Comparison of ENCODE assay signal across 8 mouse cellular contexts in genomic region chr2:4517553-4518125, GRCm38 (mm10).
A peak's percentile ranks its signal among the peaks of the same experiment; 100 is the strongest.
DNase-seq lines count a peak whose midpoint lies in the region; ATAC-seq and TF ChIP-seq lines count a peak whose summit lies in the region.

No protein-coding gene starts in this region.

- H3K9ac ChIP-seq in embryonic facial prominence, embryonic 12.5 days = no peak overlapping the region
- no peak overlapping the region for H3K9ac ChIP-seq in lung, postnatal 0 days (replicated peaks; ENCODE audit: low read depth)
- no peak overlapping the region for H3K9ac ChIP-seq in stomach, embryonic 14.5 days (replicated peaks; ENCODE audit: low read depth, low read length)

- no peak overlapping the region for H3K4me2 ChIP-seq in embryonic facial prominence, embryonic 12.5 days (replicated peaks)
- H3K4me2 ChIP-seq in lung, postnatal 0 days (replicated peaks; ENCODE audit: low read depth, low read length) = peak overlapping the region; percentile 17
- peak overlapping the region; percentile 7; the same call in 1 of the 2 replicates for H3K4me2 ChIP-seq in stomach, embryonic 14.5 days (replicated peaks; ENCODE audit: low read depth, low read length)

- no peak overlapping the region for H3K4me3 ChIP-seq in embryonic facial prominence, embryonic 12.5 days
- H3K4me3 ChIP-seq in heart, embryonic 10.5 days = no peak overlapping the region
- H3K4me3 ChIP-seq in kidney, adult 2 months (ENCODE audit: insufficient read depth, low read depth, low read length) = no peak overlapping the region
- no peak overlapping the region for H3K4me3 ChIP-seq in lung, postnatal 0 days (ENCODE audit: low read depth, low read length)
- no peak overlapping the region for H3K4me3 ChIP-seq in stomach, embryonic 14.5 days (ENCODE audit: low read depth, low read length)

- no peak for TF ChIP-seq POLR2A in kidney, adult 2 months (IDR thresholded peaks at IDR 0.05; ENCODE audit: low read depth, low read length)

- no peak for TF ChIP-seq EP300 in lung, postnatal 0 days (IDR thresholded peaks at IDR 0.05)

- peak; percentile 52 for DNase-seq in adrenal gland, postnatal 10 days
- peak; percentile 92 for DNase-seq in heart, embryonic 10.5 days (ENCODE audit: low spot score)
- peak; percentile 33 for DNase-seq in kidney, adult 2 months
- DNase-seq in lung, postnatal 0 days (ENCODE audit: low spot score) = peak; percentile 84
- no peak for DNase-seq in frontal cortex, postnatal 14 days (ENCODE audit: low spot score in 2 of 2)
- no peak for DNase-seq in natural killer cell, adult 2 months (ENCODE audit: low spot score in 2 of 2)

- 44% methylated on average over 7 of the region's 7 CpGs for WGBS in embryonic facial prominence, embryonic 12.5 days
- WGBS in heart, embryonic 10.5 days = 14% methylated on average over 7 of the region's 7 CpGs
- WGBS in kidney, adult 2 months = 36% methylated on average over 7 of the region's 7 CpGs
- WGBS in lung, postnatal 0 days = 14% methylated on average over 7 of the region's 7 CpGs
- WGBS in stomach, embryonic 14.5 days = 18% methylated on average over 7 of the region's 7 CpGs

- H3K27ac ChIP-seq in embryonic facial prominence, embryonic 12.5 days = peak overlapping the region; percentile 85
- peak overlapping the region; percentile 60 for H3K27ac ChIP-seq in heart, embryonic 10.5 days
- no peak overlapping the region for H3K27ac ChIP-seq in kidney, adult 2 months (ENCODE audit: insufficient read depth, low read depth, low read length)
- peak overlapping the region; percentile 57 for H3K27ac ChIP-seq in lung, postnatal 0 days (ENCODE audit: low read length)
- peak overlapping the region; percentile 86 for H3K27ac ChIP-seq in stomach, embryonic 14.5 days (ENCODE audit: low read length)

- no peaks in the 10 kb centered on the region for H3K9me3 ChIP-seq in embryonic facial prominence, embryonic 12.5 days
- no peaks in the 10 kb centered on the region for H3K9me3 ChIP-seq in heart, embryonic 10.5 days
- H3K9me3 ChIP-seq in lung, postnatal 0 days (ENCODE audit: low read length) = no peaks in the 10 kb centered on the region
- H3K9me3 ChIP-seq in stomach, embryonic 14.5 days (ENCODE audit: control insufficient read depth, low read depth, low read length) = no peaks in the 10 kb centered on the region

- peaks cover 13% of the 10 kb centered on the region for H3K36me3 ChIP-seq in embryonic facial prominence, embryonic 12.5 days
- H3K36me3 ChIP-seq in heart, embryonic 10.5 days = peaks cover 5% of the 10 kb centered on the region; the same call in 1 of the 2 replicates
- no peaks in the 10 kb centered on the region for H3K36me3 ChIP-seq in kidney, adult 2 months (ENCODE audit: control insufficient read depth, insufficient read depth, low read length)
- H3K36me3 ChIP-seq in lung, postnatal 0 days (ENCODE audit: insufficient read depth, low read length) = no peaks in the 10 kb centered on the region
- H3K36me3 ChIP-seq in stomach, embryonic 14.5 days (ENCODE audit: control insufficient read depth, insufficient read depth, low read length) = 0 out of 2 replicates have a peak, but pooled peaks cover 2% of the 10 kb centered on the region

- peaks cover 17% of the 10 kb centered on the region for H3K4me1 ChIP-seq in embryonic facial prominence, embryonic 12.5 days
- peaks cover 25% of the 10 kb centered on the region for H3K4me1 ChIP-seq in heart, embryonic 10.5 days
- no peaks in the 10 kb centered on the region; the same call in 1 of the 2 replicates for H3K4me1 ChIP-seq in kidney, adult 2 months (ENCODE audit: control insufficient read depth, insufficient read depth, low read length)
- 0 out of 2 replicates have a peak, but pooled peaks cover 2% of the 10 kb centered on the region for H3K4me1 ChIP-seq in lung, postnatal 0 days (ENCODE audit: insufficient read depth, low read depth, low read length)
- H3K4me1 ChIP-seq in stomach, embryonic 14.5 days (ENCODE audit: control insufficient read depth, insufficient read depth, low read length) = peaks cover 11% of the 10 kb centered on the region

- no peaks in the 10 kb centered on the region for H3K27me3 ChIP-seq in embryonic facial prominence, embryonic 12.5 days
- H3K27me3 ChIP-seq in heart, embryonic 10.5 days (ENCODE audit: insufficient read depth, poor library complexity, severe bottlenecking) = no peaks in the 10 kb centered on the region
- no peaks in the 10 kb centered on the region for H3K27me3 ChIP-seq in kidney, adult 2 months (replicated peaks; ENCODE audit: control insufficient read depth, insufficient read depth, low read length)
- no peaks in the 10 kb centered on the region for H3K27me3 ChIP-seq in lung, postnatal 0 days (replicated peaks; ENCODE audit: insufficient read depth, low read length)
- no peaks in the 10 kb centered on the region for H3K27me3 ChIP-seq in stomach, embryonic 14.5 days (ENCODE audit: control insufficient read depth, insufficient read depth, low read length)

- no peak for ATAC-seq in embryonic facial prominence, embryonic 12.5 days (ENCODE audit: insufficient number of reproducible peaks, insufficient read depth, low FRiP score, low TSS enrichment)
- ATAC-seq in lung, postnatal 0 days = peak; percentile 87
- peak; percentile 83 for ATAC-seq in stomach, embryonic 14.5 days (ENCODE audit: insufficient number of reproducible peaks, insufficient read depth, low FRiP score, low read depth)

- no peak for TF ChIP-seq CTCF in kidney, adult 2 months (conservative IDR thresholded peaks at IDR 0.05; ENCODE audit: insufficient read depth, insufficient read length, low read depth, low read length)
- no peak for TF ChIP-seq CTCF in lung, postnatal 0 days (IDR thresholded peaks at IDR 0.05)

Comparison
In these comparisons a context has a peak if more than half of its experiments do, and no peak if none do; other contexts are left out.
1. DNase-seq: peak in adrenal gland, postnatal 10 days (single experiment), heart, embryonic 10.5 days (single experiment), kidney, adult 2 months (single experiment) and lung, postnatal 0 days (single experiment); none in frontal cortex, postnatal 14 days (0 of 2) and natural killer cell, adult 2 months (0 of 2).